Mouse (Mus musculus): ENCODE measurements around the gene Piezo1.

DNA sequence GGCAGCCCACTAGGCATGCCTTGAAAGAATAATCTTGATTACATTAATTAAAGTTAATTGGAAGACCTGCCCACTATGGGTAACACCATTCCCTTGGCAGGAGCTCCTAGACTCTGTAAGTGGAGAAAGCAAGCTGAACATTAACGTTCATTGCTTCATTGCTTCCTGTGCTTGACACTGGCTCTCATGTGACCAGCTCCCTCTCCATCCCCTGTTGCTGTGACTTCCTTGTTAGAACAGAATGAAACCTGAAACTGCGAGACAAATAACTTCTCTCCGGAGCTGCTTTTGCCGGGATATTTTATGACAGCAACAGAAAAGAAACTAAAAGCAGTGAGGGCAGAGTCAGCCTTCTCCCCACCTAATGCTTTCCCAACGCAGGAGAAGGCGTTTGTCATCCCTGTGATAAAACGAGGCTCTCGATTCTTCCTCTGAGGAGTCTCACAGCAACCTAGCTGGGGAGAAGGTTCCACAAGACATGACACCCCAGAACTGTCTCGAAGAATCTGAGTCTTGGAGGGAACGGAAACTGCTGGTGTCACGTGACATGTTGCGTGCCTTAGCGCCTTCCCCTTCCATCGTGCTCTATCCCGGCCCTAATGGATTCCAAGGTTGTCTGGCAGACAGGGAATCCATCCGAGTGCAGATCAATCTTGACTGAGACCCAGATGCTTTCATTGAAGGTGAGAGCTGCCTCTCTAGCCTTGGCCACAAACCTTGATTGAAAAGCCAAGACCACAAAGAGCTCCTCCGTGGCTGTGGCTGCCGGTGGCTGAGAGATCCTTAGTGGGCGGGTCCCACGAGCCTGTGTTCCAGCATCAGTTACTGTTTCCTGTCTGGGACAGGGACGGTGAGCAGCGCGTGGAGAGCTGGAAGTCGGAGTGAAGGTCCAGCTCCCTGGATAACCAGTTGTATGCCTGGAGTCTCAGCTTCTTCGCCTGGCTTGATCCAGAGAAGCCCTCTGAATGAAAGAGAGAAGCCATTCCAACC lies 13.5 kb upstream of the Piezo1 start:
- TF ChIP-seq POLR2A (IDR thresholded peaks at IDR 0.05; ENCODE audit: insufficient read depth, low read depth, low read length) (no peak), CTCF (IDR thresholded peaks at IDR 0.05; ENCODE audit: insufficient read depth, low read depth, low read length) (no peak)

Data from olfactory bulb, adult 2 months (tissue).